Mouse (Mus musculus) hematopoietic stem cell, adult 5-6 weeks (primary cell): ENCODE measurements around the gene Olfr142. TPM values are rescaled to one million over a fixed set of nuclear protein-coding genes. Genes with fewer than 3 reads are reported as not detected.
"Not testable (repeated sequence)": the region's sequence is repeated elsewhere in the genome, so short reads cannot be mapped to it uniquely, and the experiment has no call there.

Experiments used
- ATAC-seq, 2 experiments: fragments of 125-278 bp in 1 of 2; replicated peaks in 1 of 2; 2 replicates each; pipeline ENCODE4 v1.8.0; 2016 to 2017; ENCODE audit warnings: inconsistent platforms in 2 of 2, mild to moderate bottlenecking in 2 of 2, moderate number of reproducible peaks in 2 of 2, low read depth in 1 of 2, moderate TSS enrichment in 1 of 2; ENCODE audit not compliant: low FRiP score in 2 of 2, poor library complexity in 2 of 2, severe bottlenecking in 2 of 2, insufficient read depth in 1 of 2, low TSS enrichment in 1 of 2
- total RNA-seq: library from RNA; stranded (forward); fragments of 172-1452, 232-1000 nt; gene quantifications from 2 replicates; pipeline ENCODE4 v1.2.3, GENCODE M21; 2017

The Olfr142 gene
- total RNA-seq, result not detected in 2 replicates

GRCm38 (mm10) chr2:90257492-90257891 is at the start of gene Olfr142:
Olfr142 (minus strand) TSS chr2:90257592.
- no peak for ATAC-seq

GRCm38 (mm10) chr2:90292741-90293140 is 35.3 kb upstream of the Olfr142 start, which contains the start of gene Olfr1272:
Olfr1272 (minus strand) TSS chr2:90292841.
- no peak for ATAC-seq

GRCm38 (mm10) chr2:90270932-90271331 is 13.5 kb upstream of the Olfr142 start, which contains the start of gene Olfr1271:
Olfr1271 (minus strand) TSS chr2:90271032.
- ATAC-seq, result no peak

- ATAC-seq, result not testable (repeated sequence)
Measured at GRCm38 (mm10) chr2:90224393-90224792, 33.0 kb downstream of the Olfr142 start, which contains the start of gene Olfr1506. Olfr1506 (minus strand) TSS chr2:90224493.

Other genes starting within 250 kb of the Olfr142 start
- not detected in 2 replicates for gene Olfr1263, start 245.5 kb downstream of the Olfr142 start, total RNA-seq
- gene Olfr1264, start 232.0 kb downstream of the Olfr142 start, total RNA-seq, result not detected in 2 replicates
- gene Olfr1265, start 222.3 kb downstream of the Olfr142 start, total RNA-seq, result not detected in 2 replicates
- not detected in 2 replicates for gene Olfr140, start 194.0 kb downstream of the Olfr142 start, total RNA-seq
- gene Olfr1269, start 136.2 kb downstream of the Olfr142 start, total RNA-seq, result not detected in 2 replicates
- not detected in 2 replicates for gene Olfr32, start 115.3 kb downstream of the Olfr142 start, total RNA-seq
- not detected in 2 replicates for gene Olfr1270, start 104.5 kb downstream of the Olfr142 start, total RNA-seq
- gene Olfr1506, start 33.1 kb downstream of the Olfr142 start, total RNA-seq, result 0.19 TPM in 1 of 2 replicates, not detected in the other
- gene Olfr1271, start 13.4 kb upstream of the Olfr142 start, total RNA-seq, result not detected in 2 replicates
- gene Olfr1272, start 35.2 kb upstream of the Olfr142 start, total RNA-seq, result not detected in 2 replicates
- not detected in 2 replicates for gene Gm13769, start 64.6 kb upstream of the Olfr142 start, total RNA-seq
- not detected in 2 replicates for gene Olfr1274-ps, start 141.1 kb upstream of the Olfr142 start, total RNA-seq